Mouse (Mus musculus) G1E (cell line): ENCODE results near the gene Ephb1. TPM values are rescaled to one million over a fixed set of nuclear protein-coding genes. Genes with fewer than 3 reads are reported as not detected.

ENCODE experiments used
- ATAC-seq: 2 replicates; pipeline ENCODE4 v1.8.0; 2016; ENCODE audit warnings: mild to moderate bottlenecking; ENCODE audit not compliant: insufficient number of reproducible peaks, poor library complexity, low FRiP score, severe bottlenecking; ENCODE audit errors: extremely low read depth
- DNase-seq: peaks from one replicate; pipeline ENCODE4 v3.0.0; 2012; ENCODE audit warnings: low spot score
- H3K27me3 ChIP-seq: 2 replicates; pipeline ENCODE4 v1.6.1; 2012; ENCODE audit warnings: mild to moderate bottlenecking, low read length, inconsistent platforms; ENCODE audit not compliant: insufficient read depth
- H3K36me3 ChIP-seq: replicated peaks from 2 replicates; pipeline ENCODE3; 2012; ENCODE audit warnings: mild to moderate bottlenecking, inconsistent platforms
- H3K4me1 ChIP-seq: 2 replicates; pipeline ENCODE4 v1.6.1; 2012; ENCODE audit warnings: low read depth, low read length, inconsistent platforms, mixed read lengths; ENCODE audit not compliant: insufficient read depth
- H3K4me3 ChIP-seq: 2 replicates; pipeline ENCODE4 v1.5.1; 2012; ENCODE audit warnings: low read depth, mild to moderate bottlenecking, inconsistent platforms, low read length, moderate library complexity, mixed read lengths
- H3K9me3 ChIP-seq: replicated peaks from 2 replicates; pipeline ENCODE4 v1.6.1; 2012; ENCODE audit warnings: inconsistent platforms
- CTCF ChIP-seq: IDR thresholded peaks from 2 replicates; pipeline ENCODE4 v1.5.1; 2012; ENCODE audit warnings: low read depth, low read length, inconsistent platforms, mixed read lengths
- GATA1 ChIP-seq: IDR thresholded peaks from 2 replicates; pipeline ENCODE4 v1.6.1; 2012; ENCODE audit warnings: borderline replicate concordance, low read length, inconsistent platforms, mixed read lengths
- GATA2 ChIP-seq: IDR thresholded peaks from 2 replicates; pipeline ENCODE4 v1.6.1; 2012; ENCODE audit warnings: low read depth, low read length, inconsistent platforms, borderline replicate concordance
- POLR2AphosphoS5 ChIP-seq: IDR thresholded peaks from 2 replicates; pipeline ENCODE4 v1.6.1; 2012; ENCODE audit warnings: low read depth, low read length, inconsistent platforms; ENCODE audit not compliant: insufficient replicate concordance
- TAL1 ChIP-seq: conservative IDR thresholded peaks from 2 replicates; pipeline ENCODE4 v1.6.1; 2012; ENCODE audit warnings: low read depth, low read length, inconsistent platforms, mixed read lengths
- polyA plus RNA-seq: library from polyadenylated mRNA; stranded (reverse); fragments of >175 nt; gene quantifications from 2 replicates; pipeline ENCODE4 v1.2.3, GENCODE M21; 2012
- total RNA-seq, 2 experiments: library from RNA; stranded (forward) in 1 of 2; stranded (reverse) in 1 of 2; fragments of 200-1000 nt in 1 of 2; fragments of >200 nt in 1 of 2; fragmentation: Nextera tagmentation in 1 of 2; gene quantifications; 2 replicates each; pipeline ENCODE4 v1.2.3; 2014 to 2017

Gene Ephb1
- total and polyA plus RNA-seq, 3 experiments = 0.05 TPM; not detected in 2

- Histone ChIP-seq H3K4me3 (no peak overlapping the region), H3K4me1 (no peaks in the 10 kb centered on the region), H3K36me3 (no peaks in the 10 kb centered on the region), H3K27me3 (no peaks in the 10 kb centered on the region), H3K9me3 (peaks cover 66% of the 10 kb centered on the region)
- DNase-seq = no peak
- no peak for TF ChIP-seq GATA2
- no peak for TF ChIP-seq GATA1
- no peak for TF ChIP-seq TAL1
- no peak for TF ChIP-seq POLR2AphosphoS5
- no peak for TF ChIP-seq CTCF
- no peak for ATAC-seq
Measured at GRCm38 (mm10) chr9:102107213-102107612, 247.3 kb downstream of the Ephb1 start.

GRCm38 (mm10) chr9:102096825-102097224 lies 257.7 kb downstream of the Ephb1 start:
- Histone ChIP-seq H3K9me3 (peaks cover 58% of the 10 kb centered on the region), H3K4me3 (no peak overlapping the region), H3K27me3 (no peaks in the 10 kb centered on the region), H3K36me3 (no peaks in the 10 kb centered on the region), H3K4me1 (no peaks in the 10 kb centered on the region)
- DNase-seq (no peak), ATAC-seq (no peak)
- TF ChIP-seq GATA2 (no peak), TAL1 (no peak), CTCF (no peak), POLR2AphosphoS5 (no peak), GATA1 (no peak)

- no peak overlapping the region for H3K4me3 ChIP-seq
- H3K4me1 ChIP-seq = no peaks in the 10 kb centered on the region
- DNase-seq = no peak
- no peak for ATAC-seq
- peaks cover 89% of the 10 kb centered on the region for H3K9me3 ChIP-seq
- TF ChIP-seq GATA2 (no peak), TAL1 (no peak), CTCF (no peak), GATA1 (no peak), POLR2AphosphoS5 (no peak)
- no peaks in the 10 kb centered on the region for H3K27me3 ChIP-seq
- H3K36me3 ChIP-seq = no peaks in the 10 kb centered on the region
Measured at GRCm38 (mm10) chr9:102088598-102088997, 265.9 kb downstream of the Ephb1 start.

GRCm38 (mm10) chr9:102086053-102086706 lies 268.3 kb downstream of the Ephb1 start:
- no peaks in the 10 kb centered on the region for H3K36me3 ChIP-seq
- no peaks in the 10 kb centered on the region for H3K4me1 ChIP-seq
- DNase-seq (no peak), ATAC-seq (no peak)
- H3K4me3 ChIP-seq = no peak overlapping the region
- peaks cover 86% of the 10 kb centered on the region for H3K9me3 ChIP-seq
- no peak for TF ChIP-seq CTCF
- no peak for TF ChIP-seq GATA2
- TF ChIP-seq GATA1 = no peak
- TF ChIP-seq POLR2AphosphoS5 = no peak
- TF ChIP-seq TAL1 = no peak
- no peaks in the 10 kb centered on the region for H3K27me3 ChIP-seq

- ATAC-seq (no peak), DNase-seq (no peak)
- TF ChIP-seq TAL1 (no peak), GATA1 (no peak), POLR2AphosphoS5 (no peak), GATA2 (no peak), CTCF (no peak)
- H3K4me3 ChIP-seq = no peak overlapping the region
- H3K36me3 ChIP-seq = no peaks in the 10 kb centered on the region
- H3K4me1 ChIP-seq = no peaks in the 10 kb centered on the region
- peaks cover 87% of the 10 kb centered on the region for H3K9me3 ChIP-seq
- H3K27me3 ChIP-seq = no peaks in the 10 kb centered on the region
Measured at GRCm38 (mm10) chr9:102085477-102085876, 269.0 kb downstream of the Ephb1 start.

GRCm38 (mm10) chr9:102080934-102081333 lies 273.6 kb downstream of the Ephb1 start:
- no peak for TF ChIP-seq GATA1
- no peak for TF ChIP-seq POLR2AphosphoS5
- no peak for TF ChIP-seq GATA2
- TF ChIP-seq CTCF = no peak
- no peak for TF ChIP-seq TAL1
- Histone ChIP-seq H3K36me3 (no peaks in the 10 kb centered on the region), H3K4me1 (no peaks in the 10 kb centered on the region), H3K4me3 (no peak overlapping the region), H3K27me3 (no peaks in the 10 kb centered on the region), H3K9me3 (peaks cover 87% of the 10 kb centered on the region)
- no peak for ATAC-seq
- DNase-seq = no peak

- DNase-seq (no peak), ATAC-seq (no peak)
- Histone ChIP-seq H3K4me3 (no peak overlapping the region), H3K36me3 (no peaks in the 10 kb centered on the region), H3K4me1 (no peaks in the 10 kb centered on the region), H3K27me3 (no peaks in the 10 kb centered on the region), H3K9me3 (peaks cover 83% of the 10 kb centered on the region)
- TF ChIP-seq TAL1 (no peak), CTCF (no peak), GATA2 (no peak), GATA1 (no peak), POLR2AphosphoS5 (no peak)
Measured at GRCm38 (mm10) chr9:102079151-102079550, 275.3 kb downstream of the Ephb1 start.
